In the genomic region with DNA sequence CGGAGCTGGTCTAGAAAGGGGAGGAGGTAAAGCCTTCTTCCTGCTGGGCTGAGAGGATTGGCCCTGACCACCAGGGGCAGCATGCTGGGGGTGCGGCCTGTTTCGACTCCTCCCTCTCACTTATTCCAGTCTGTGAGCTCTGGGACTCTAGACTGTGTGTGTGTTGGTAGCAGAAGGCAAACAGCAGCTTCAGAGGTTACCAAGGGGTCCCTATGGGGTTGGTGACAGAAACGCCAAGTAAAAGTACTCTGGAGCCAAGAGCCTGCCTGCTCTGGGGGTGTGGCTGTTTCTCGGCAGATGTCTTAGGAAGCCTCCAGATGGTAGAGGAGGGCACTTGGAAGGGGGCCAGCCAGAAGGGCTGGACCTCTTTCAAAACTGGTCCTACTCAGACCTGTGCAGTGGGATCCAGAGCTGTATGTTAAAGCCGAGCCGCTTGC, we compare ENCODE assay signal across 8 mouse cellular contexts. TPM values are rescaled to one million over a fixed set of nuclear protein-coding genes. Genes with fewer than 3 reads are reported as not detected.
DNase-seq lines count a peak whose midpoint lies in the region; ATAC-seq and TF ChIP-seq lines count a peak whose summit lies in the region.

No protein-coding gene starts in this region.

- H3K27ac ChIP-seq in kidney, embryonic 14.5 days (ENCODE audit: low read depth, low read length): no peak overlapping the region
- no peak overlapping the region for H3K27ac ChIP-seq in bone marrow, adult 2 months (ENCODE audit: control insufficient read depth, insufficient read depth, low read depth, low read length, poor library complexity)
- peak overlapping the region; percentile 61 for H3K27ac ChIP-seq in forebrain, embryonic 14.5 days (ENCODE audit: low read depth, low read length)

- ATAC-seq in kidney, embryonic 14.5 days (ENCODE audit: low FRiP score, low TSS enrichment): peak; percentile 45; the same call in 1 of the 2 replicates
- peak; percentile 84 for ATAC-seq in forebrain, embryonic 14.5 days
- peak; percentile 96 for ATAC-seq in megakaryocyte-erythroid progenitor cell, adult 5-6 weeks (replicated peaks; ENCODE audit: low FRiP score, low TSS enrichment, poor library complexity, severe bottlenecking)

- H3K4me1 ChIP-seq in kidney, embryonic 14.5 days (ENCODE audit: control insufficient read depth, insufficient read depth, low read length): peaks cover 18% of the 10 kb centered on the region
- peaks cover 7% of the 10 kb centered on the region; the same call in 1 of the 2 replicates for H3K4me1 ChIP-seq in bone marrow, adult 2 months (ENCODE audit: control insufficient read depth, insufficient read depth, low read length)
- H3K4me1 ChIP-seq in forebrain, embryonic 14.5 days (ENCODE audit: control insufficient read depth, insufficient read depth, low read length): peaks cover 29% of the 10 kb centered on the region

- no peak overlapping the region for H3K4me3 ChIP-seq in kidney, embryonic 14.5 days (ENCODE audit: low read length)
- H3K4me3 ChIP-seq in bone marrow, adult 2 months (replicated peaks; ENCODE audit: control insufficient read depth, low read depth, low read length): no peak overlapping the region
- no peak overlapping the region for H3K4me3 ChIP-seq in forebrain, embryonic 14.5 days (ENCODE audit: low read depth, low read length)

- no peak for TF ChIP-seq POLR2A in bone marrow, adult 2 months (IDR thresholded peaks at IDR 0.05; ENCODE audit: borderline replicate concordance, control insufficient read depth, low read depth, low read length)

- no peaks in the 10 kb centered on the region for H3K9me3 ChIP-seq in kidney, embryonic 14.5 days (ENCODE audit: control insufficient read depth, low read length)
- no peaks in the 10 kb centered on the region for H3K9me3 ChIP-seq in forebrain, embryonic 14.5 days (replicated peaks; ENCODE audit: control insufficient read depth, low read length)

- 37% methylated on average over 7 of the region's 7 CpGs for WGBS in kidney, embryonic 14.5 days
- WGBS in bone marrow, adult 2 months: 57% methylated on average over 7 of the region's 7 CpGs
- WGBS in forebrain, embryonic 14.5 days: 38% methylated on average over 7 of the region's 7 CpGs

- DNase-seq in kidney, adult 18-20 months: no peak
- peak; percentile 87 for DNase-seq in forebrain, embryonic 14.5 days (ENCODE audit: low spot score)
- peak; percentile 21 for DNase-seq in kidney, postnatal 14 days
- peak; percentile 70 for DNase-seq in testis, postnatal 10 days (ENCODE audit: low spot score)
- DNase-seq in layer of hippocampus, adult 11-12 months (ENCODE audit: low spot score): no peak

- H3K4me2 ChIP-seq in kidney, embryonic 14.5 days (replicated peaks; ENCODE audit: low read depth, low read length): no peak overlapping the region
- H3K4me2 ChIP-seq in forebrain, embryonic 14.5 days (ENCODE audit: low read length): no peak overlapping the region

- TF ChIP-seq CTCF in bone marrow, adult 2 months (IDR thresholded peaks at IDR 0.05; ENCODE audit: control insufficient read depth, insufficient read depth, low read length): peak; percentile 36

- no peaks in the 10 kb centered on the region for H3K36me3 ChIP-seq in kidney, embryonic 14.5 days (ENCODE audit: control insufficient read depth, insufficient read depth, low read length)
- H3K36me3 ChIP-seq in forebrain, embryonic 14.5 days (ENCODE audit: control insufficient read depth, insufficient read depth, low read length): no peaks in the 10 kb centered on the region

- no peak overlapping the region for H3K9ac ChIP-seq in kidney, embryonic 14.5 days (ENCODE audit: low read depth, low read length)
- no peak overlapping the region for H3K9ac ChIP-seq in forebrain, embryonic 14.5 days (ENCODE audit: low read length)

- no peaks in the 10 kb centered on the region for H3K27me3 ChIP-seq in kidney, embryonic 14.5 days (ENCODE audit: control insufficient read depth, insufficient read depth, low read length)
- no peaks in the 10 kb centered on the region for H3K27me3 ChIP-seq in forebrain, embryonic 14.5 days (replicated peaks; ENCODE audit: control insufficient read depth, insufficient read depth, low read length)

RNA-seq across cellular contexts. Expression of a gene that starts 15.3 kb away (rescaled TPM):
- polyA plus RNA-seq in kidney, embryonic 14.5 days (2014; fragmentation: Nextera tagmentation; extraction: Ambion mirVana): 5.6 and 7.1 TPM in 2 replicates
- polyA plus RNA-seq in bone marrow, adult 2 months (2011; ENCODE audit: insufficient read depth, insufficient read length, low replicate concordance, missing spikeins): 43.0 and 112 TPM in 2 replicates
- polyA plus RNA-seq in forebrain, embryonic 14.5 days (2014; fragmentation: Nextera tagmentation; extraction: Ambion mirVana): 2.1 and 3.4 TPM in 2 replicates
- total RNA-seq in megakaryocyte-erythroid progenitor cell, adult 5-6 weeks (2014; fragmentation: Nextera tagmentation): 9.9 and 10.2 TPM in 2 replicates
- total RNA-seq in megakaryocyte-erythroid progenitor cell, adult 5-6 weeks (2017): 24.3 and 37.1 TPM in 2 replicates

RNA-seq across cellular contexts. Expression of a gene that starts 48.9 kb away (rescaled TPM):
- 228 and 240 TPM in 2 replicates for polyA plus RNA-seq in kidney, embryonic 14.5 days (2014; fragmentation: Nextera tagmentation; extraction: Ambion mirVana)
- 143 and 180 TPM in 2 replicates for polyA plus RNA-seq in bone marrow, adult 2 months (2011; ENCODE audit: insufficient read depth, insufficient read length, low replicate concordance, missing spikeins)
- 430 and 478 TPM in 2 replicates for polyA plus RNA-seq in forebrain, embryonic 14.5 days (2014; fragmentation: Nextera tagmentation; extraction: Ambion mirVana)
- total RNA-seq in megakaryocyte-erythroid progenitor cell, adult 5-6 weeks (2014; fragmentation: Nextera tagmentation): 154 and 163 TPM in 2 replicates
- total RNA-seq in megakaryocyte-erythroid progenitor cell, adult 5-6 weeks (2017): 112 and 121 TPM in 2 replicates

RNA-seq across cellular contexts. Expression of a gene that starts 49.1 kb away (rescaled TPM):
- polyA plus RNA-seq in kidney, embryonic 14.5 days (2014; fragmentation: Nextera tagmentation; extraction: Ambion mirVana): 45.2 and 63.8 TPM in 2 replicates
- 8.6 and 9.2 TPM in 2 replicates for polyA plus RNA-seq in bone marrow, adult 2 months (2011; ENCODE audit: insufficient read depth, insufficient read length, low replicate concordance, missing spikeins)
- 16.4 and 20.5 TPM in 2 replicates for polyA plus RNA-seq in forebrain, embryonic 14.5 days (2014; fragmentation: Nextera tagmentation; extraction: Ambion mirVana)
- total RNA-seq in megakaryocyte-erythroid progenitor cell, adult 5-6 weeks (2014; fragmentation: Nextera tagmentation): 2.8 and 7.3 TPM in 2 replicates
- 2.7 and 4.5 TPM in 2 replicates for total RNA-seq in megakaryocyte-erythroid progenitor cell, adult 5-6 weeks (2017)

Comparison
In these comparisons a context has a peak if more than half of its experiments do, and no peak if none do; other contexts are left out.
1. DNase-seq: peak in forebrain, embryonic 14.5 days (single experiment), kidney, postnatal 14 days (single experiment) and testis, postnatal 10 days (single experiment); none in kidney, adult 18-20 months (single experiment) and layer of hippocampus, adult 11-12 months (single experiment).
2. ATAC-seq: peak in every context shown above with its lines; median percentile 96 in megakaryocyte-erythroid progenitor cell, adult 5-6 weeks; 84 in forebrain, embryonic 14.5 days; 45 in kidney, embryonic 14.5 days.